14 mouse cellular contexts compared by ENCODE assay signal in the genomic region with DNA sequence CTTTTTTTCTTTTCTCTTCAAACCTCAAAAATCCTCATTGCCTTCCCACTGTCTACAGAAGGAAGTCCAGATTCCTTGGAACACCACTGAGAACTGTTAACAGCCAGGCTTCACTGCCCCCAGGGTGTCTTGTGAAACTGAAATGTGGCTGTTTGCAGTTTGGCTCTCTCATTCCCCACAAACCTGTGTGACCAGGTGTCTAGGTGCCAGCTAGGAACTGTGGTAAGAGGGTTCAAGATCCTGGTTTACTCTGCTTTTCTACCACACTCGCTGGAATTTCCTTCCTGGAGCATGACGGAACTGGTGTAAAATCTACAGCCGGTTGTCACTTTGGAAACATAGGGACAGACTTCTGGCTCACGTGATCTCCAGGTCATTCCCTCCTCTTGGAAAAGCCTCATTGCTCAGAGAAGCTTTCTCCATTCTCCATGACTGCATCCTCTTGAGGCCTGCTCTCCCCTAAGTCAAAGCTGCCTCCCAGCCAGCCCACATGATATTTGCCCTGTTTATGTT.
DNase-seq lines count a peak whose midpoint lies in the region; ATAC-seq lines count a peak whose summit lies in the region.
"Had no signal": no experiment of that assay in that cellular context is flagged by ENCODE, and none has a peak within 500 bp of the region (broad histone marks: within the 10 kb centered on the region; RNA-seq: fewer than 3 reads in every experiment).

No protein-coding gene starts in this region.

- H3K9ac ChIP-seq in kidney, embryonic 14.5 days (ENCODE audit: low read depth, low read length): no peak overlapping the region
- H3K9ac ChIP-seq in embryonic facial prominence, embryonic 15.5 days: no peak overlapping the region
- H3K9ac ChIP-seq in forebrain, embryonic 15.5 days (replicated peaks): no peak overlapping the region
- H3K9ac ChIP-seq: forebrain, postnatal 0 days; limb, embryonic 12.5 days; midbrain, embryonic 15.5 days; neural tube, embryonic 12.5 days had no signal

- no peaks in the 10 kb centered on the region for H3K27me3 ChIP-seq in kidney, embryonic 14.5 days (ENCODE audit: control insufficient read depth, insufficient read depth, low read length)
- no peaks in the 10 kb centered on the region for H3K27me3 ChIP-seq in embryonic facial prominence, embryonic 15.5 days
- no peaks in the 10 kb centered on the region for H3K27me3 ChIP-seq in forebrain, embryonic 15.5 days
- H3K27me3 ChIP-seq: limb, embryonic 12.5 days; midbrain, embryonic 15.5 days; neural tube, embryonic 12.5 days had no signal

- DNase-seq in kidney, adult 9 months: peak; percentile 35
- peak; percentile 43 to 44 for DNase-seq in kidney, postnatal 36 days
- DNase-seq in lung, postnatal 4 days: peak; percentile 34 to 47
- DNase-seq in left cerebral cortex, adult 18-20 months (ENCODE audit: low spot score in 2 of 2): no peak
- DNase-seq: cerebellum, postnatal 36 days; forebrain, postnatal 0 days; layer of hippocampus, postnatal 36 days had no signal

- H3K4me3 ChIP-seq in kidney, embryonic 14.5 days (ENCODE audit: low read length): no peak overlapping the region
- no peak overlapping the region for H3K4me3 ChIP-seq in embryonic facial prominence, embryonic 15.5 days (replicated peaks)
- no peak overlapping the region for H3K4me3 ChIP-seq in forebrain, embryonic 15.5 days
- H3K4me3 ChIP-seq: limb, embryonic 12.5 days; midbrain, embryonic 15.5 days; neural tube, embryonic 12.5 days had no signal

- H3K36me3 ChIP-seq in kidney, embryonic 14.5 days (ENCODE audit: control insufficient read depth, insufficient read depth, low read length): no peaks in the 10 kb centered on the region
- H3K36me3 ChIP-seq in embryonic facial prominence, embryonic 15.5 days: no peaks in the 10 kb centered on the region
- no peaks in the 10 kb centered on the region for H3K36me3 ChIP-seq in forebrain, embryonic 15.5 days
- H3K36me3 ChIP-seq: limb, embryonic 12.5 days; midbrain, embryonic 15.5 days; neural tube, embryonic 12.5 days had no signal

- no peak overlapping the region for H3K27ac ChIP-seq in kidney, embryonic 14.5 days (ENCODE audit: low read depth, low read length)
- H3K27ac ChIP-seq in embryonic facial prominence, embryonic 15.5 days (replicated peaks): peak overlapping the region; percentile 40; the same call in 1 of the 2 replicates
- H3K27ac ChIP-seq in forebrain, embryonic 15.5 days (replicated peaks): no peak overlapping the region
- H3K27ac ChIP-seq: limb, embryonic 12.5 days; midbrain, embryonic 15.5 days; neural tube, embryonic 12.5 days had no signal

- H3K4me1 ChIP-seq in kidney, embryonic 14.5 days (ENCODE audit: control insufficient read depth, insufficient read depth, low read length): 0 out of 2 replicates have a peak, but pooled peaks cover 8% of the 10 kb centered on the region
- H3K4me1 ChIP-seq in embryonic facial prominence, embryonic 15.5 days: peaks cover 7% of the 10 kb centered on the region; the same call in 1 of the 2 replicates
- H3K4me1 ChIP-seq in forebrain, embryonic 15.5 days: no peaks in the 10 kb centered on the region
- H3K4me1 ChIP-seq: midbrain, embryonic 15.5 days; neural tube, embryonic 12.5 days had no signal

- ATAC-seq in kidney, embryonic 14.5 days (ENCODE audit: low FRiP score, low TSS enrichment): no peak
- no peak for ATAC-seq in embryonic facial prominence, embryonic 15.5 days (ENCODE audit: insufficient number of reproducible peaks, low FRiP score, low TSS enrichment, low read depth)
- ATAC-seq in forebrain, embryonic 15.5 days (replicated peaks): no peak
- ATAC-seq: CD4-positive, CD25-positive, alpha-beta regulatory T cell, adult 4 months; forebrain, postnatal 0 days; midbrain, embryonic 15.5 days had no signal

- H3K4me2 ChIP-seq in kidney, embryonic 14.5 days (replicated peaks; ENCODE audit: low read depth, low read length): no peak overlapping the region
- H3K4me2 ChIP-seq in embryonic facial prominence, embryonic 15.5 days (replicated peaks): no peak overlapping the region
- H3K4me2 ChIP-seq in forebrain, embryonic 15.5 days (replicated peaks): no peak overlapping the region
- H3K4me2 ChIP-seq: limb, embryonic 12.5 days; midbrain, embryonic 15.5 days; neural tube, embryonic 12.5 days had no signal

- WGBS in kidney, embryonic 14.5 days: 40% methylated on average over 4 of the region's 4 CpGs
- 58% methylated on average over 4 of the region's 4 CpGs for WGBS in embryonic facial prominence, embryonic 15.5 days
- WGBS in forebrain, embryonic 15.5 days: 83% methylated on average over 4 of the region's 4 CpGs

- no peaks in the 10 kb centered on the region for H3K9me3 ChIP-seq in kidney, embryonic 14.5 days (ENCODE audit: control insufficient read depth, low read length)
- no peaks in the 10 kb centered on the region for H3K9me3 ChIP-seq in embryonic facial prominence, embryonic 15.5 days (replicated peaks)
- H3K9me3 ChIP-seq in forebrain, embryonic 15.5 days: no peaks in the 10 kb centered on the region
- H3K9me3 ChIP-seq: limb, embryonic 12.5 days; midbrain, embryonic 15.5 days; neural tube, embryonic 12.5 days had no signal

Comparison
In these comparisons a context has a peak if more than half of its experiments do, and no peak if none do; other contexts are left out.
1. DNase-seq: peak in kidney, adult 9 months (single experiment), kidney, postnatal 36 days (2 of 2) and lung, postnatal 4 days (2 of 2); none in left cerebral cortex, adult 18-20 months (0 of 2).